Mouse (Mus musculus): ENCODE data around the gene Gm11541. TPM values are rescaled to one million over a fixed set of nuclear protein-coding genes. Genes with fewer than 3 reads are reported as not detected.
"Not testable (repeated sequence)": the region's sequence is repeated elsewhere in the genome, so short reads cannot be mapped to it uniquely, and the experiment has no call there.

The Gm11541 gene
- polyA plus RNA-seq, 1 experiment from 2014 or later, result not detected

DNA sequence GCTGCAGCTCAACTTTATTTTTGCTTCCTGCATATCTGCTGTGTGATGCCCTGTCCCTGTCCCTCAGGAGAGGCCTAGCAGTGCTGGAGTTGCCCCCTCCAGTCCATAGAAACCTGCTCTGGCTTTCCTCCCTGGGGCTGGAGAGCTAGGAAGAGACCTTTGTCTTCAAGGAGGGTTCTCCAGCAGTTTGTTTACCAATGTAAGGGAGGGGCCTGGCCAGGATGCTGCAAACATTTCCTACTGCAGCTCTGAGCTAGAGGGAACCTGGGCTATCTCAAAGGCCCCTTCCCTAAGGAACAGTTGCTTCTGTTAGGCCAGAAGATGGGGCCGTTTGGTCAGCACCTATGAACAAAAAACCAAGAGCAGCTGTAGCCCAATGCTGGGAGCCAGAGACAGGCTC lies 43.0 kb downstream of the Gm11541 start:
- H3K9me3 ChIP-seq (replicated peaks), result no peaks in the 10 kb centered on the region
- peaks cover 78% of the 10 kb centered on the region for H3K36me3 ChIP-seq
- no peak overlapping the region for H3K4me2 ChIP-seq
- H3K9ac ChIP-seq (replicated peaks), result no peak overlapping the region
- H3K4me1 ChIP-seq, result no peaks in the 10 kb centered on the region
- no peaks in the 10 kb centered on the region for H3K27me3 ChIP-seq (replicated peaks)
- H3K4me3 ChIP-seq (replicated peaks), result no peak overlapping the region
- 69% methylated on average over 1 of the region's 1 CpGs for whole genome bisulfite sequencing
- H3K27ac ChIP-seq (replicated peaks), result 0 out of 2 replicates have a peak overlapping the region, but pooled peaks have one; percentile 9
- no peak for ATAC-seq (ENCODE audit: low FRiP score)

DNA sequence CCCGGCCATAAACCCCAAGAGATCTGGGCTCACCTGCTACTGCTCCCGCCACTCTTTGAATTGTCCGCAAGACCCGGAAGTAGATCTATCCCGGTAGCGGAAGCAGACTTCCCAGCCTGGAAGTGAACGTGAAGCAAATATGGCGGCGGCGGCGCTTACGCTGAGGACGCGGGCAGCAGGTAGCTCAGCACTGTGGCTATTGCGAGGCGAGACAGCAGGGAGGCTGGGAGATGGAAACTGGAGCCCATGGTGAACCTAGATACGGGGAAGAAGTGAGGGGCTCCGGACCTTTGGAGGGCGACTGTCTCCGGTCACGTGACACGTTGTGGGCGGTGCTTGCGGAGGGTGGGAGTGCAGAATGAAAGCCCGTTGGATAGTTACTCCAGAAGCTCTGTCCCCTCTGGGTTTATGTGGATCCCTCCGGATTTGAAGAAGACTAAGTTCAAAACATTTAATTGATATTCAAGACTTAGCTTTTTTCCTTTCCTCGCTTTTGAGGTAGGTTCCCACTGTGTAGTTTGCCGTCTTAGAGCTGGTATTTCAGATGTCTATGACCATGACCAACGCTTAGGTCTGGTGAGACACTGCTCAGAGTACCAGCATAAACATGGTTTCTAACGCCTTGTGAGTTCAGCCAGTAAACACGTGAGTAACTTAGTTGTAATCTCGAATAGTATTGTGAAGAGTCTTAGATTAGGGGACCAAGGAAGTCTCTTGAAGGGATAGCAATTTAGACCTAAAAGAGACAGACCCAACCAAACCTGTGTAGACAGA lies 50.4 kb downstream of the Gm11541 start, which contains the start of the genes Mrpl27 and Eme1:
Gene Mrpl27, plus strand, starts transcription at position 105 of the 774 bp plus-strand sequence.
Gene Eme1, minus strand, starts transcription at position 302 of the 774 bp plus-strand sequence.
- Histone ChIP-seq H3K4me3 (replicated peaks) (peak within 1 kb of the TSS; percentile 72), H3K27me3 (replicated peaks) (no peaks in the 10 kb centered on the region), H3K27ac (replicated peaks) (peak within 1 kb of the TSS; percentile 98), H3K9ac (replicated peaks) (peak within 1 kb of the TSS; percentile 67), H3K4me1 (peaks cover 16% of the 10 kb centered on the region), H3K36me3 (peaks cover 18% of the 10 kb centered on the region), H3K4me2 (peak within 1 kb of the TSS; percentile 86), H3K9me3 (replicated peaks) (no peaks in the 10 kb centered on the region)
- WGBS, result 1% methylated on average over 32 of the region's 32 CpGs
- ATAC-seq (ENCODE audit: low FRiP score), result peak; percentile 93

DNA sequence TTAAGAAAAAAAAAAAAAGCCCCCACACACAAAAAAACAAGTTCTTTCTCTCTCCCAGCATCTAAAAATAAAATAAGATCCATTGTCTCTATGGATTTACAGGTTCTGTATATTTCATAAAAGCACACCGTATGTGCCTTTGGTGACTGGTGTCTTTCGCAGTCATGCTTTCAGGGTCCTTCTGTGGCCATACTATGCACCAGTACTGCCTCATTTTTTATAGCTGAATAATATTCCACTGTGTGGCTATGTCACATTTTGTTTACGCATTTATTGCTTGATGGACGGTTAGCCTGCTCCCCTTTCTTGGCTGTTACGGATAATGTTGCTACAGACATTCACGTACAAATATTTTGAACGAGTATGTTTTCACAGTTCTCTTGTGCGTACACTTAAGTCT lies 51.3 kb downstream of the Gm11541 start:
- Histone ChIP-seq H3K27ac (replicated peaks) (no peak overlapping the region), H3K9me3 (replicated peaks) (no peaks in the 10 kb centered on the region), H3K27me3 (replicated peaks) (no peaks in the 10 kb centered on the region), H3K36me3 (peaks cover 16% of the 10 kb centered on the region), H3K4me3 (replicated peaks) (peak overlapping the region; percentile 72), H3K4me2 (peak overlapping the region; percentile 86), H3K9ac (replicated peaks) (no peak overlapping the region), H3K4me1 (peaks cover 16% of the 10 kb centered on the region)
- WGBS, result 48% methylated on average over 8 of the region's 8 CpGs
- no peak for ATAC-seq (ENCODE audit: low FRiP score)

DNA sequence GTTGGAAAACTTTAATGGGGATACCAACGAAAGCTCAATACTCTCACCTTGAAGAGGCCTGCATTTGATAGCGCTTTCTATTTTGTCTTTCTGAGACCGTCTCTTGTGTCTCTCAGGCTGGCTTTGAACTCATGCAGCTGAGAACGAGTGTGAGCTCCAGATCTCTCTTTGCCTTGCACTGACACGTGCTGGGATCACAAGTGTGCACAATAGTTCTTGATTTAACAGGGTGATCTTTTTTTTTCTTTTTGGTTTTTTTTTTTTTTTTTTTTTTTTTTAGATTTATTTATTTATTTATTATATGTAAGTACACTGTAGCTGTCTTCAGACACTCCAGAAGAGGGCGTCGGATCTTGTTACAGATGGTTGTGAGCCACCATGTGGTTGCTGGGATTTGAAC lies 53.1 kb downstream of the Gm11541 start:
- not testable (repeated sequence) for H3K4me3 ChIP-seq (replicated peaks); H3K27ac ChIP-seq (replicated peaks); H3K9ac ChIP-seq (replicated peaks); ATAC-seq (ENCODE audit: low FRiP score); H3K9me3 ChIP-seq (replicated peaks); H3K4me2 ChIP-seq; H3K27me3 ChIP-seq (replicated peaks)
- Histone ChIP-seq H3K36me3 (peaks cover 17% of the 10 kb centered on the region), H3K4me1 (peaks cover 16% of the 10 kb centered on the region)
- 97% methylated on average over 5 of the region's 7 CpGs for WGBS

DNA sequence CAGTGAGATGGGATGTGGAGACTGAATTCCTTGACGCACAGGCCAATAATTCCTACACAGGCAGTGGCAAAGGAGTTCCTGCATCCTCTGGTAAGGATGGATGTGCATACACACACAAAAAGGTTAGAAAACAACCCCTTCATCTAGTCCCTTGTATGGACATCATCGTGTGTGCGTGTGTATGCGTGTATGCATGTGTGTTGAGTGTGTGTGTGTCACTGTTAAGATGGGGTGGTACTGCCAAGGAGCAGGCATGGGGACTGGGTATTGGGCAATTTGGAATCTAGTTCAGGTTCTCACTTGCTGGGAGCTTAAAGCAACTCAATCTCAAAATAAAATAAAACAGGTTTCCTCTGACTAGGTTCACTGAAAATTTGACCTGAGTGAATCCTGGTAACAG lies 57.8 kb downstream of the Gm11541 start:
- H3K9ac ChIP-seq (replicated peaks), result no peak overlapping the region
- no peak for ATAC-seq (ENCODE audit: low FRiP score)
- no peaks in the 10 kb centered on the region for H3K27me3 ChIP-seq (replicated peaks)
- no peak overlapping the region for H3K4me3 ChIP-seq (replicated peaks)
- peaks cover 63% of the 10 kb centered on the region for H3K36me3 ChIP-seq
- H3K27ac ChIP-seq (replicated peaks), result no peak overlapping the region
- H3K4me1 ChIP-seq, result no peaks in the 10 kb centered on the region
- no peak overlapping the region for H3K4me2 ChIP-seq
- H3K9me3 ChIP-seq (replicated peaks), result no peaks in the 10 kb centered on the region
- WGBS, result 95% methylated on average over 4 of the region's 4 CpGs

Other genes with a start within 250 kb of the Gm11541 start
- gene Cacna1g, start 230.3 kb downstream of the Gm11541 start, polyA plus RNA-seq (2015; fragmentation: Nextera tagmentation; extraction: Ambion mirVana), result 12.8 and 14.7 TPM in 2 replicates
- gene Spata20, start 218.3 kb downstream of the Gm11541 start, polyA plus RNA-seq (2015; fragmentation: Nextera tagmentation; extraction: Ambion mirVana), result 0.28 and 0.42 TPM in 2 replicates
- 1.1 and 1.5 TPM in 2 replicates for gene Epn3, start 204.5 kb downstream of the Gm11541 start, polyA plus RNA-seq (2015; fragmentation: Nextera tagmentation; extraction: Ambion mirVana)
- gene Mycbpap, start 182.8 kb downstream of the Gm11541 start, polyA plus RNA-seq (2015; fragmentation: Nextera tagmentation; extraction: Ambion mirVana), result 2.0 and 2.8 TPM in 2 replicates
- gene Rsad1, start 155.2 kb downstream of the Gm11541 start, polyA plus RNA-seq (2015; fragmentation: Nextera tagmentation; extraction: Ambion mirVana), result 9.4 and 10.4 TPM in 2 replicates
- gene Chad, start 139.5 kb downstream of the Gm11541 start, polyA plus RNA-seq (2015; fragmentation: Nextera tagmentation; extraction: Ambion mirVana), result 1.2 and 1.8 TPM in 2 replicates
- 1.1 and 3.2 TPM in 2 replicates for gene Acsf2, start 102.6 kb downstream of the Gm11541 start, polyA plus RNA-seq (2015; fragmentation: Nextera tagmentation; extraction: Ambion mirVana)
- gene Lrrc59, start 74.7 kb downstream of the Gm11541 start, polyA plus RNA-seq (2015; fragmentation: Nextera tagmentation; extraction: Ambion mirVana), result 148 and 163 TPM in 2 replicates
- 146 and 154 TPM in 2 replicates for gene Mrpl27, start 50.7 kb downstream of the Gm11541 start, polyA plus RNA-seq (2015; fragmentation: Nextera tagmentation; extraction: Ambion mirVana)
- 2.3 and 5.3 TPM in 2 replicates for gene Eme1, start 50.5 kb downstream of the Gm11541 start, polyA plus RNA-seq (2015; fragmentation: Nextera tagmentation; extraction: Ambion mirVana)
- gene Xylt2, start 27.0 kb downstream of the Gm11541 start, polyA plus RNA-seq (2015; fragmentation: Nextera tagmentation; extraction: Ambion mirVana), result 15.4 and 16.8 TPM in 2 replicates
- gene Cdc34b, start 37.3 kb upstream of the Gm11541 start, polyA plus RNA-seq (2015; fragmentation: Nextera tagmentation; extraction: Ambion mirVana), result not detected in 2 replicates
- not detected in 2 replicates for gene Tmem92, start 78.2 kb upstream of the Gm11541 start, polyA plus RNA-seq (2015; fragmentation: Nextera tagmentation; extraction: Ambion mirVana)
- gene Col1a1, start 231.7 kb upstream of the Gm11541 start, polyA plus RNA-seq (2015; fragmentation: Nextera tagmentation; extraction: Ambion mirVana), result 317 and 375 TPM in 2 replicates